Mouse (Mus musculus): ENCODE measurements at regions not wholly inside any gene's neighbourhood (a gene's known extent, or its start where the extent isn't known, plus 50 kb on each side); places are given as distances from the start of the nearest gene placed in this dataset.

DNA sequence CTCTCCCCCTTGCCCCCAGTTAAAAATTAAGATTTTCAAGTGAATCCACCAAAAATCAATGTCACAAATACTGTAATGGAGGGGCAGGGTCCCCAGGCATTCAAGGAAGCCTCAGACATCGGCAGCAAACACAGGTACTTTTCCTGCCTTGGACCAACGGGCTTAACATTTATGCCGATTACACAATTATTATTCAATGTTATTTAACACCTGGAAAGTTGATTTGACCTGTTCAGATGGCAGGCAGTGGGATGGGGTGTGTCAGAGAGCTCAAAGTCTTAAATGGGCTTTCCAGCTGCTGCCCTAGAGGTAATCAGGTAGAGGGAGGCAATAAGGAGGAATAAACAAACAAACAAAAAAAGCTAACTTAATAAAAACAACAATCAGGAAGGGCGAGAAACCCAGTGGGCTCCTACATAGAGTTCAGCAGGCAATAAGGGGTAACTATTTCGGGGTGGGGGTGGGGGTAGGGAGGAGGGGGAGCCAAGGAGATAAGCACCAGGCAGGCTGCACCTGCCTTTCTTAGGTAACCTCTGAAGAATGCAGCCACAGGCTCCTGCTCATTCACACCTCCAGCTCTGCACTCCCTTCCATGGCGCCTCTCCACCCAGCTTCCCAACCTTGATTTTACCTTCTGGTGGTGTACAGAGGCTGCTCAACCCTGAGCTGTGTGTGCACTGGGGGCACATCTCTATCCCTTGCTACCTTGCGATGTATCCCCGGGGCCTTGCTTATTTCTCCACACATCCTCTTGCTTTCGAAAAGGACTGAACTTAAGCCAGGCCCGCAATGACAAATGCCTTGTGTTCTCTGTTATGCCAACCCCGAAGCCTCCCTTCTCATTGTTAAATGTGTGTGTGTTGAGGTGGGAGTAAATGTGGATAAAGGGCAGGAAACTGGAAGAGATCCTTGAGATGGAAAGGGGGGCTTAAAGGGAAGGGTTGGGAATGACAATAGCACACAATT, 168.9 kb upstream of the Id2 start:
- no peak for DNase-seq (ENCODE audit: low spot score in 2 of 2)

GRCm38 (mm10) chr12:25265066-25265465, 168.1 kb upstream of the Id2 start:
- DNase-seq (ENCODE audit: low spot score in 2 of 2) = no peak

DNA sequence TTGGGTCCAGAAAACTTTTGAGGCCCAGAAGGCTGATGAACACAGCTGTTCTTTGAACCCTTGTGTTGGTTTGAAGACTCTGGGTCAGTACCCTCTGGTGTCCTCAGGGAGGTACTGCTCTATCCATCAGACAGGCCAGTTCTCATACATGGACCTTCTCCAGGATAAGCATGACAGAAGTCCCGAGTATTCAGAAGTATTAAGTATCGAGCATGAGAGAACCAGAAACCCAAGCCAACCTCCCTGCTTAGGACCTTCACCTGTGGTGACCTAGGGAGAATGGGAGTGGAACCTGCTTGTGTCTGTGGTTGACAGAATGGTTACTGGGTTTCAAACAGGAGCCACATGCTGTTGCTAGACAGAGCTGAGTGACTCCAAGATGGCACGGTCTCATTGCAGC, 167.5 kb upstream of the Id2 start:
- no peak for DNase-seq (ENCODE audit: low spot score in 2 of 2)

GRCm38 (mm10) chr12:25262461-25262860, 165.5 kb upstream of the Id2 start:
- no peak for DNase-seq (ENCODE audit: low spot score in 2 of 2)

GRCm38 (mm10) chr12:25259123-25259522, 162.2 kb upstream of the Id2 start:
- DNase-seq (ENCODE audit: low spot score in 2 of 2) = no peak

GRCm38 (mm10) chr12:25256268-25256667, 159.3 kb upstream of the Id2 start:
- DNase-seq (ENCODE audit: low spot score in 2 of 2) = no peak

- DNase-seq (ENCODE audit: low spot score in 2 of 2) = peak; percentile 40 to 46
These were observed 157.8 kb upstream of the Id2 start for GRCm38 (mm10) chr12:25254716-25255115.

- DNase-seq (ENCODE audit: low spot score in 2 of 2) = no peak
These were observed 156.0 kb upstream of the Id2 start for GRCm38 (mm10) chr12:25252776-25253510.

DNA sequence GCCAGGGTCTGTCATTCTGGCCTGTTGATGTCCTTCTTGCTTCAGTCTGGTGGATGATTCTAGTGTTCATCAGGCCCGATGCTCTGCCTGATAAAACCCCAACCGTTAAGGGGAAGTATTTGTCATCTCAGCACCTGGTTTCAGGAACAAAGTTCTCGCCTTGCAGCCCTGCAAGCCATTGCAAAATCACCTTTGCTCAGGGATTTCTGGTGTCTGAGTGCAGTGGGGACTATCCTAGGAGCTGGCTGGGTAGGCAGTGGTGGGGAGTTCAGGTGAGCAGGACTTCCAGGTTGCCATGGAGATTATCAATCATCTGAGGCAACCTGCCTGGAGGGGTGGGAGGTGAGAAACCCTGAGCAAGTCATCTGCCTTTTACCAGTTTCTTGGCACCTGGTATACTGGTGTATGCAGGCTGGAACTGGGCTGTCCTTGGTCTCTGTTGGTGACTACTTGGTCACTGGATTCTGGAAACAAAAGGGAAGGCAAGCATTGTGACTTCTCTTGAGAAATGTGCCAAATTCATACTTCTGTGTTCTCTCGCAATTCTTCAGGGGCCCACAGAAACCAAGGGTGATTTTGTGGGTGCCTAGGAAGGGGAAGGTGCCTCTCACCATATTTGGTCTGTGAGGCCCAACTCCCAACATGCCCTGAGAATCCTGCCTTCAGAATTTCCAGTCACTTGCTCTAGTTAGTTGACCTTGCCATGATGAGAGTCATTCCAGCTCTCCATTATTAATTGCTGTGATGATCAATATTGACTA, 154.7 kb upstream of the Id2 start:
- peak in 1 of 2 experiments; percentile 29 for DNase-seq (ENCODE audit: low spot score in 2 of 2)

- no peak for DNase-seq (ENCODE audit: low spot score in 2 of 2)
These were observed 153.9 kb upstream of the Id2 start for GRCm38 (mm10) chr12:25250881-25251280.

DNA sequence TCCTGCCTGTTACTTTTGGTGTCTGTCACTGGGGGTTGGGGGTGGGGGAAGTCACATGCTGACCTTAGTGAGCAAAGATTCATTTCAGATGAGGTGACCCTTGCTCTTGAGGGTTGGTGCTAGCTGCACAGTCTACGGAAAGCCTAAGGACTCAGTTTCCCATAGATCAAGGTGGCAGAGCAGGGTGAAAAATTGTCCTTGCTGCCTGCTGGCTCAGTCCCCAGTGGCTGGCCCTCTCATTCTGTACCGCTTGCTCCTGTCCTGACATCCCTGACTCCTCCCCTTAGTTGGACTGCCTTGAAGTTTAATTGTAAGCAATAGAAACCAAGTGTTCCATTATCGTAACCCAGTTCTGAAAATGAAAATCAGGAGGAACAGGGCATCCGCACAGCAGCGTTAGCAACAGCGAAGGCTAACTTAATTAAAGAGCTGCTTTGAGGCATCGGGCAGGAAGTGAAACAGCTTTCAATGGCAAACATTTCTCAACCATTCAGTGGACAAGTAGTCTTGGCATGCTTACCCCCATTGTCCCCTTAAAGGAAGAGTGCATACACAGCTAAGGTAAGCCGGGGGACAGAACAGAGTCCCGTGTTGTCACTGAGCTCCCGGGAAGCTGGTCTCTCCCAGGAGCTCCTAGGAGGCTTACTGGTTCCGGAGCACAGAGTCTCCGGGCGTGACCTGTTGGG, 151.9 kb upstream of the Id2 start:
- DNase-seq (ENCODE audit: low spot score in 2 of 2) = peak in 1 of 2 experiments; percentile 24

DNA sequence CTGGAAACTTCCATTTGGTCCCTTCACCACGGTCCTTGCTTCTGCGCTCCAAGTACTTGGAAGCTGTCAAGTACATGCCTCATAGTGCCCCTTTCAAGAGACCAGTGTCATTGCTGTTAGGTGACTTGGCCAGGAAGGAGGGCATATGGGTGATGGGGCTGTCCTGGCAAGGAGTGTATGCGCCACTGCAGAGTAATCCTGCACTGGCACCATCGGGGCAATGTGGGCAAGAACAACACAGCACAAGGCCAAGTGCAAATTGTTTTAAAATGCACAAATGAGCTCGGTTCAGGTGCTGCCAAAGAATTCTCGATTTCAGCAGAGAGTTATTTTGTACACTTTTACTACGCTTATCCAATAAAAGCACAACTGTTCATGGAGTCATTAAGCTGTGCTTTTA, 149.6 kb upstream of the Id2 start:
- DNase-seq (ENCODE audit: low spot score in 2 of 2) = no peak

DNA sequence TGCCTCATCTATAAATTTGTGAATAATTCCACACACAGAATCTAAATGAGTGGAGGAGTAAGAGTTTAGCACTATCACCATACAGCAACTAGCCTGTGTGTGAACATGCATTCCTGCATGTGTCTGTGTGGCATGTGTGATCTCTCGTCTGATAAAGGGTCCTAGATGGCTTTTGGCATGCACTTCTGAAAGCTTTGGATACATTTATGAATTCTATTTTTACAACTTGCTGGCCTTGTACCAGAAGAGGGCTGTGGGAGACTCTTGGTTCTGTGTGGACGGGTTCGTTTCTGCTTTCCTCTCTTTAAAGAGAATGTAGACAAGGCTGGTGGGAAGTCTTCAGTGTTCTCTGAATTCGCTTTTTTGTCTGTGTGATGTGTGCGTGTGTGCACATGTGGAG, 148.7 kb upstream of the Id2 start:
- DNase-seq (ENCODE audit: low spot score in 2 of 2) = no peak

DNA sequence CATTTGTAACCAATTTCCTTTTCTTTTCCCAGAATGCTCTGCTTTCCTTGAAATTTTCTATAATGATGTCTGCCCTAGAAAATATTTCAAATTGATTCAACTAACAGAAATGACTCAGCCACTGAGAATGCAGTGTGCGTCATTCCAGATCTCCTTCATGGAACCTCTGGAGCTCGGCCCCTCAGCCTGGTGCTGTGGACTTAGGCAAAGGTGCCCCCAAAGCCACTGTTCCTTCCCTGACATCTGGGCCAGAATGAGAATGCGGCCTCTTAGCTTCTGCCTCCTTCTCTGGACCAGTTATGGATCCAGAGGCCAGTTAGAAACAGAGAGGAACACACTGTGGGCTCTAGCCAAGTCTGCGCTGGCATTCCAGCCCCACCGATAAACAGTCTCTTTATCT, 148.3 kb upstream of the Id2 start:
- DNase-seq (ENCODE audit: low spot score in 2 of 2) = no peak

DNA sequence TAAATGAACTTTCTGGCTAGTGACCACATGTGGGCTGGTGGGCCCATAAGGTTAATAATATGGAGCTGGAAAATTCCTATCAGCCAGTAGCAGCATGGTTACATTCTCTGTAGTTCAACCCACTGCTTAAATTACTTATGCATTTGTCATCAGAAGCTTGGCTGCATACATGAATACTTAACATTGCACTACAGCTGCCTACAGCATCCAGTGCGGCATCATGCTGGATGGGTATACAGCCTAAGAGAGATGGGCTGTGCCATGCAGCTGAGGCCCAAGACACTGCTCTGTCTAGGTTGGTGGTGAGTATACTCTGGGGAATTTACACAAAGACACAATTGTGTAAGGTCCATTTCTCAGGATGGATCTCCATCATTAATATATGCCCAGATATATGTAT, 147.7 kb upstream of the Id2 start:
- no peak for DNase-seq (ENCODE audit: low spot score in 2 of 2)

GRCm38 (mm10) chr12:25243901-25244300, 147.0 kb upstream of the Id2 start:
- no peak for DNase-seq (ENCODE audit: low spot score in 2 of 2)

DNA sequence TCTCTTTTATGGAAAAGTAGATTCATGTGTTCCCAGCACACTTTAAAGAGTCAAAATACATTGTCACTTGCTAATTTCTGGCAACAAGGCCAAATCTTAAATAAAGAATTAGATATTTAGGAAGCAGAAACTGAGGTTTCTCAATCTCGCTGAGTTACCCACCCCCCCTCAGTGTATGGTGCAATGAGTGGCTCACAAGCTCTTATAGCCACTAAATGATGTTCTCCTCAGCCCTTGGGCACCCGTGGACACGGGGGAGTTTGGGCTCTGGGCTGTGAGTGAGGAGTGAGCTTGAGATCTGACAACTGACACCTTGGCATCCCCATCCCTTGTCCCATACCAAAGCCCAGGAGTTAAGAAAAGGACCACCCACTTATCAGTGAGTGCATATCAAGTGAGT, 145.4 kb upstream of the Id2 start:
- no peak for DNase-seq (ENCODE audit: low spot score in 2 of 2)

- no peak for DNase-seq (ENCODE audit: low spot score in 2 of 2)
These were observed 144.7 kb upstream of the Id2 start for GRCm38 (mm10) chr12:25241675-25242074.

GRCm38 (mm10) chr12:25240796-25241195, 143.9 kb upstream of the Id2 start:
- DNase-seq (ENCODE audit: low spot score in 2 of 2) = no peak

DNA sequence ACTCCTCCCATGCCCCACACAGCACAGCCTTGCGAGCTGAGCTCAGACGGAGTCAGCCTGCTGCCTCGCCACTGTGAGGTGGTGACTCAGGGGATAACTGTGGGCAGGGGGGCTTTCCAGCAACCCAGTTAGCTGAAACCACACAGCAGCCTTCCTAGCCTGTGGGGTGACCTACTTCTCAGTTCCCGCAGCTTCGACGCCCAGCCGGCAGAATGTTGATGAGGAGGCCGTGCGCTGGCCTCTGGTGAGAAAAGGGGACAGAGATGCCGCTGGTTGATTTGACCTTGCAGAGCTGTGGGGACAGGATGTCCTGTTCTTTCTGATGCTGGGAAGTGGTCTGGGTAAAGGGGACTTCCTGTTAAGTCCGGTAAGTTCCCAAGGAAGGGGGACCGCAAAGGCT, 143.2 kb upstream of the Id2 start:
- peak in 1 of 2 experiments; percentile 14 for DNase-seq (ENCODE audit: low spot score in 2 of 2)

GRCm38 (mm10) chr12:25235071-25235470, 138.1 kb upstream of the Id2 start:
- no peak for DNase-seq (ENCODE audit: low spot score in 2 of 2)

GRCm38 (mm10) chr12:25234636-25235035, 137.7 kb upstream of the Id2 start:
- no peak for DNase-seq (ENCODE audit: low spot score in 2 of 2)
